Mouse (Mus musculus): ENCODE results near the gene Enpp6.
"Not testable (repeated sequence)": the region's sequence is repeated elsewhere in the genome, so short reads cannot be mapped to it uniquely, and the experiment has no call there.

Enpp6 gene

GRCm38 (mm10) chr8:46995931-46996664 lies 9.4 kb downstream of the Enpp6 start:
- peak; percentile 33 for DNase-seq (ENCODE audit: low read depth, low spot score)

GRCm38 (mm10) chr8:47005676-47006075 lies 19.0 kb downstream of the Enpp6 start:
- DNase-seq (ENCODE audit: low read depth, low spot score): no peak

DNA sequence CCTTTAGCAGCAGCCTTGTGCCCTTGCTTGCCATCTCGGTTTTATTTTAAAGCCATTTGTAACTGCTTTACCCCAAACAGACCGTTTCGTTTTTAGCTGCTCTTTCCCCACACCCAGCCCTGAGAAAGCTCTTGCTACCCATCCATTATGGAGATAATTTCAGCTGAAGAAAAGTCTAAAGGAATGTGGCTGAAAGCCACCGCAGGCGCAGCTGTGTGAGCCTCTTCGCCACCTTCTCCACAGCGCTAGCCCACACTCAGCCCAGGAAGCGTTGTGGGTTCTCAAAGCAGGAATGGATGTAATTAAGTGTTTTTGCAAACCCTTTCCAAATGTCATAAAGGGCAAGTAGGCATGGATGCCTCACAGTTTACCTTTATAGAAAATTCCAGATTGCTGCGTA lies 20.1 kb downstream of the Enpp6 start:
- no peak for DNase-seq (ENCODE audit: low read depth, low spot score)

DNA sequence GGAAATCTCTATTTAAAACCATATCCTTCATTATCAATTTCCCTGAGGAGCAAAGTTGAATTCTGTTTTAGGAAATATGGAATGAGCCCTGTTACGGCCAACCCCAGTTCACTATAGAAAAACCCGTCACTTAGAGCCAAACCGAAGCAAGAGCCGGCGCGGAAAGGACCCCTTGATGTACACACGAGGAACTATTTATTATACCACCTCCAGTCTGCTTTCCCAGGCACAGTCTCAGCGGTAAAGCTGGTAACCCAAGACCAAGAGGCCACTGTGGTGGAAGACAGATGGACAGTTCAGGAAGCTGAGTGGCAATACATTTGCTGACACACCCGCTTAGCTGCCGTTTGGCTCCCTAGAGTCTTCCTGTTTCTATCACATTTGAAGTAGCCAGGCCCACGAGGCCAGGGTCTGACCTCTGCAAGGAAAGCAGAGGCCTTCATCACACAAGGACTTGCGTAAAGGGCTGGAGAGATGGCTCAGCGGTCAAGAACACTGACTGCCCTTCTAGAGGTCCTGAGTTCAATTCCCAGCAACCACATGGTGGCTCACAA lies 21.6 kb downstream of the Enpp6 start:
- DNase-seq (ENCODE audit: low read depth, low spot score): peak; percentile 49

- DNase-seq (ENCODE audit: low read depth, low spot score): peak; percentile 87
Observed at GRCm38 (mm10) chr8:47016268-47016946, 29.7 kb downstream of the Enpp6 start.

DNA sequence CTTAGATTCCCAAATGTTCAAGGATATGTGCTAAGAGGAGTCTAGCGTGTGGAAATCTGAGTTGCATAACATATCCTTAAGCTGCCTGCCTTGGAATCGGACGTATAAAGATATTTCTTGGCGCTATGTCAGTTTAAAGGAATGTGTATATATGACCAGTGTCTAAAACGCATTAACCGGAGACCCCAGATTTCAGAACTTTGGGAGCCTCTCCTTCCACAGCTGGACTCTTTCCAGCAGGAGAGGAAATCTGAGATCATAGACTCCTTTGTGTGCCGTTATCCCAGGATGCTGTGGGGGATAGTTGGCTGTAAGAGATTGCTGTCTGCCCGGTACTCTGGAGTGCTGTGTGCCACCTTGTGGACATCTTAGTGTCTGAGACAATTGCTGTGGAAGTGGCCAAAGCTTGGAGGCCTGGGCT lies 34.5 kb downstream of the Enpp6 start:
- peak; percentile 23 for DNase-seq (ENCODE audit: low read depth, low spot score)

DNA sequence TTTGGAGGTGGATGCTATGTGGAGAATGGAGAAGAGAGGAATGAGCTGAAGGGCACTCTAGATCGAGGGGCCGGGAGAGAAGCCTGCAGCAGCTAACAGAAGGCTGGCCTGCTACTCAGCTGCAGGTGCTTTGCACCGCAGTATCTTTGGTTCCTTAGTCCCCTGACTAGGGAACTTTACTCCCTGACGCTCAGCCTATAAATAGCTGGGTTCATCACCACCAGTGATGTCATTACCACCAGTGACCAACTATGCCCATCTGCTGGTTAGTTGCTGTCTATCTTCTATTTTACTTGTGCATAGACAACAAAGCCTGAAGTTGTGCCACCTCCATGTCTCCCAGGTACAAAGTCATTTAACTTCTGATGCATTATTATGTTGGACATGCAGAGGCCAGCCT lies 37.9 kb downstream of the Enpp6 start:
- DNase-seq (ENCODE audit: low read depth, low spot score): no peak

DNA sequence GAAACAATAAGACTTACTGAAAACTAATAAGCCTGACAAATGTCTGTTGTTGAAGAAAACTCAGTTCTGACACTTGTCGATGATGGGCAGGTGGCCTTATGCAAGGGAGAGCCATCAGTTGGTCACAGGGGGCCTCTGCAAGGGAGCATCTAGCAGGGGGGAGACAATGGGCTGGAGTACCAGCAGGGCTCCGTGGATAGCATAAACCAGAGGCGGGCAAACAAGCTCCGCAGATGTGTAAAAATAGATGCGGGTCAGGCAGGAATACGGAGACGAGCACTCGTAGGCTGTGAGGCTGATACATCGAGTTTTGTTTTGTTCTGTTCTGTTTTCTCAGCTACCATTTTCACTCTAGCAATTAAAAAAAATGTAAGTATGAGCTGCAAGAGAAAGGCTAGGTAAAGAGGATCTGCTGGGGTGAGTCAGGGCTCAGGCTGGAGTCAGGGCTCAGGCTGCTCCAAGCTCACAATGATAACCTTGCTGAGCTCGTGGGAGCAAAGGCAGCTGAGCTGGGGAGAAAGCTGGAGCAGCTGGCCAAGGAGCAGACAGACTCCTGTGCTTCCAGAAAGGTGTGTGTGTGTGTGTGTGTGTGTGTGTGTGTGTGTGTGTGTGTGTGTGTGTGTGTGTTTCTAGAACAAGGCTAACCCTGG lies 40.3 kb downstream of the Enpp6 start:
- DNase-seq (ENCODE audit: low read depth, low spot score): no peak

- peak; percentile 51 for DNase-seq (ENCODE audit: low read depth, low spot score)
Observed at GRCm38 (mm10) chr8:47028474-47028873, 41.8 kb downstream of the Enpp6 start.

GRCm38 (mm10) chr8:47030321-47030720 lies 43.6 kb downstream of the Enpp6 start:
- DNase-seq (ENCODE audit: low read depth, low spot score): no peak

GRCm38 (mm10) chr8:47032081-47032480 lies 45.4 kb downstream of the Enpp6 start:
- no peak for DNase-seq (ENCODE audit: low read depth, low spot score)

DNA sequence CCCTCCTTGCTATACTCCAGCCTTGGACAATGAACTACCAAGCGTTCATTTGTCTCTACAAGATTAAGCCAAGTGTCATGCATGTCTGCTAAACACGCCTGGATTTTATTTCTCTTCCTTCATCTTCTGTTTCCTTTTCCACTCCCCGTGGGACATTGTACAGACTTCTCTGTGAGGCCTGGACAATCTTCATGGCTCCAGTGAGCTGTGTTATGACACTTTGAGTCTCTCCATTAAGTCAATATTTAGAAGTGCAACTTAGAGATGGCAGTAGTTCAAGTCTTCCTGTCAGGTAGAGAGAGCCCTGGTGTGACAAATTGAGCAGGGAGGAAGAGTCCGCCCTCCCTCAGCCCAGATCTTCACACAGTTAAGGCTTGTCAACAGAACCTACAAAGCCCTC lies 47.3 kb downstream of the Enpp6 start:
- DNase-seq (ENCODE audit: low read depth, low spot score): no peak

- no peak for DNase-seq (ENCODE audit: low read depth, low spot score)
Observed at GRCm38 (mm10) chr8:47036501-47036900, 49.8 kb downstream of the Enpp6 start.

DNA sequence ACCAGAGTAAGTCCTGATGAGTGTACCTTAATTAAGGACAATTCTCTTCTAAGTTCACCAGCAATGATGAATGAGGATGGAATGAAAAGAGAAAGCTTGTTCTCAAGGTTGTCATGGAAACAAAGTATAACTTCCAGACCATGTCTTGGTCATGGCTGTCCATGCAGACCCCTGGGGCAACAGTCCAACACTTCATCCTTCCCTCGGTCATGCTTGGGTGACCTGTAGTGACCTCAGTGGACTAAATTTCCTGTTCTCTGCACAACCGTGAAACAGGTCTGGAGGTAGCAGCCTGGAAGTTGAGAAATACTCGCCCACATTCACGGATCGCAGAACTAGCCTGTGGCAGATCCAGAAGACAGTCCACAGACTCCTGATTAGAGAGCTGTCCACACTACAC lies 50.7 kb downstream of the Enpp6 start:
- DNase-seq (ENCODE audit: low read depth, low spot score): no peak

GRCm38 (mm10) chr8:47040215-47040614 lies 53.5 kb downstream of the Enpp6 start:
- DNase-seq (ENCODE audit: low read depth, low spot score): not testable (repeated sequence)

GRCm38 (mm10) chr8:47046340-47046739 lies 59.7 kb downstream of the Enpp6 start:
- DNase-seq (ENCODE audit: low read depth, low spot score): no peak

GRCm38 (mm10) chr8:47047146-47047545 lies 60.5 kb downstream of the Enpp6 start:
- DNase-seq (ENCODE audit: low read depth, low spot score): no peak

DNA sequence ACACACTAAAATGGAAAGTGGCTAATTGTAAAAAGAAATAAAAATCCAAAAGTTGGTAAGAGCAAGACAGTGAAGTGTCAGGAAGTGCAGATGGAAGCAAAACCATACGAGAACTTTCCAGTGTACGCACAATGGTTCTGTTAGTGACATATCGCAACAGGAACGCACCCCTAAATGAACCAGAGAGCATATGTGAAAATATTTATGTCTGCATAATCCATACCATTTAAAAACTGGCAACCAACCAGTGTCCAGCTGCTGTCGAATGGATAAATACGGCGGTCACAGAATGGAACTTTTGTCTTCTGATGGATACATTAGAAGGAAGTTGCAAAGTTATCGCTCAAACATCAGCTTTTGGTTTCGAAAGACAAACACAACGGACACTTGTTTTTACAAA lies 61.9 kb downstream of the Enpp6 start:
- DNase-seq (ENCODE audit: low read depth, low spot score): no peak

GRCm38 (mm10) chr8:47052643-47053042 lies 66.0 kb downstream of the Enpp6 start:
- no peak for DNase-seq (ENCODE audit: low read depth, low spot score)

DNA sequence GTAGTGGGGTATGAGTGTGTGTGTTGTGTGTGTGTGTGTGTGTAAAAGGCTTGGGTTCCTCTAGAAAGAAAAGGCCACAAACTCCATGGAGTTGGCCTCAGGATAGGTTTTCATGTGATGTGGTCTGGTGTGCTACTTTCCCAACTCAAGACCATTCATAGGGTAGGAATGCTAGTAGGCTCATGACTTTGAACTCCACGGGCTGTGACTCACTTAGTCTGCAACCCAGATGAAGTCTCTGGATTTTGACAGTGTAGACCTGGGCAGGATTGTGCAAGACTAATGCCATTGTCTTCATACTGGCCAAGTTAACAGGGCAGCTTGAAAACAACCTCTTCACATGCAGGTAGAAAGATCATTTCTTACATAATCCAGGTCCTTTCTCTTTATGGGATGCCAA lies 69.4 kb downstream of the Enpp6 start:
- no peak for DNase-seq (ENCODE audit: low read depth, low spot score)

DNA sequence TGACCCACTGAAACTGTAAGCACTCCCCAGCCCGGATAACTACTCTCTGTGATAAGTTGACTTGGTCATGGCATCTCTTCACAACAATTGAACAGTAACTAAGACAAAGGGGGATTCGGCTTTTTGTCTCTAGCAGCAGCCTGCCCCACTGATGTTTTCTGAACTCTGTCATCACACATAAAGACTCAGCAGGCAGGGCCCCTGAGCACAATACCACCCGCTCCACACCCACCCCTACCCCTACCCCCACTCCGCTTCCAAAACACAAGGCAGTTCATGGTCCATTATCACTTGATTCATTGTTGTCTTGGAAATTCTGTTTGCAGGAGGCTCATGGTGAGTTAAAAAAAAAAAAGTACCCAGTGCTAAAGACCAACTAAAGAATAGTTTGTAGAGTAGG lies 71.8 kb downstream of the Enpp6 start:
- DNase-seq (ENCODE audit: low read depth, low spot score): no peak

DNA sequence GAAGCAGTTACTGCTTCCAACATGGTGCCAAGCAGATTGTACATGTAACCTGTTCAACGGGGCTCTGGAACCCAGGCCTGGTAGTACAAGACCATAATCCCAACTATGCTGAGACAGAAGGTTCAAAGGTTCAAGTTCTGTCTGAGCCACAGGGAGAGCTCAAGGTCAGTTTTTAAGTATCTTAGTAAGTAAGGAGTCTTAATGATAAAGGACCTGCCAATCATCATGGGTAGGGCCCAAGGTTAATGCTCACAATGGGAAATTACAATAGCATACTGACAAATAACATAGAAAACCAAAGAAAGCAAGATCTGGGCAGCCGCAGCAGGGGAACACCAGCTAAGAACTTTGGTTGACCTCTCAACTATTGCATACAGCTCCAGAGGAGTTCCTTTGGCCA lies 72.3 kb downstream of the Enpp6 start:
- DNase-seq (ENCODE audit: low read depth, low spot score): no peak
